Mouse (Mus musculus): ENCODE results near the gene Cpb1. TPM values are rescaled to one million over a fixed set of nuclear protein-coding genes. Genes with fewer than 3 reads are reported as not detected.

Gene Cpb1
- 1.2 and 2.9 TPM in 2 replicates for polyA plus RNA-seq (2014; fragmentation: Nextera tagmentation; extraction: Ambion mirVana)

DNA sequence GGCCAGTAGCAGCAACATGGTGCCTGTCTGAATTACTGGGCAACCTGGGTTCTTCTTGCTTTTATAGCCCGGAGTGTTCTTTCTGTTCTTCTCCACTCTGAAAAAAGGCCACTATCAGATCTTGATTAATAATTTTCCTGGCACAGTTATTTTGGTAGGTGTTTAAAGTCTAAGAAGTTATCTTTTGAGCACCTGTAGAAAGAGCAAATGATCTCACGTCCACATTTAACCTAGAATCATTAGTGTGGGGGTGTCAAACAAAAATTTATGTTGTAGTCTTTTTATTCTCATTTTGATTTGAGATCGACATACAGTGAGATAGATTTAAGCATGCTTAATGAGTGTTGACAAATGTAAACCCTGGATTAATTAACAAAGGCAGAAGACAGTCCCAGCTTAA is at the start of gene Cpb1:
Cpb1 (minus strand) TSS at position 101 of the 400 bp plus-strand sequence.
- Histone ChIP-seq H3K4me2 (ENCODE audit: low read length) (no peak within 1 kb of the TSS), H3K9me3 (ENCODE audit: control insufficient read depth, low read length) (no peaks in the 10 kb centered on the region), H3K4me3 (ENCODE audit: low read depth, low read length) (no peak within 1 kb of the TSS), H3K27ac (ENCODE audit: low read depth) (no peak within 1 kb of the TSS), H3K9ac (ENCODE audit: low read length) (no peak within 1 kb of the TSS), H3K4me1 (replicated peaks; ENCODE audit: control insufficient read depth, insufficient read depth, low read length) (no peaks in the 10 kb centered on the region), H3K36me3 (ENCODE audit: control insufficient read depth, insufficient read depth, low read length) (no peaks in the 10 kb centered on the region), H3K27me3 (replicated peaks; ENCODE audit: control insufficient read depth, insufficient read depth, low read length) (no peaks in the 10 kb centered on the region)
- DNase-seq (ENCODE audit: low spot score) (no peak), ATAC-seq (replicated peaks; ENCODE audit: low FRiP score, low TSS enrichment, low read depth) (no peak)
- WGBS: 87% methylated on average over 3 of the region's 3 CpGs

DNA sequence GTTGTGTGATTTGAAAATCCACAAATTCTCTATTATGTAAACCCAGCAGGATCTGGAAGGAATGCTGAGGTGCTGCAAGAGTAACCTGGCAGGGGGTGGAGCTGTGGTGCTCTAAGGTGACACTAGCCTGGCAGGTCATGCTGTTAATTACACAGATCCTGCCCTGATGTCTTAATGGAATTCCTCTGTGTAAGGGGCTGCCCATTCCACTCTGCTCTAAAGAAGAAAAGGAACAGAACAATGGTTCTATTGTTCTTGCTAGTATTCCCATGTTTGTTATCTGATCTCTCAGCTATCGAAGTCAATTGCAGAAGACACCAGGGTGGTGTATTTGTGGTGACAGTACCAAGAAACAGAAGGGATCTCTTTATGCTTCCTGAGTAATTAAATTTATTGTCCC is 41.7 kb upstream of the Cpb1 start:
- WGBS: 31% methylated on average over 1 of the region's 1 CpGs
- no peaks in the 10 kb centered on the region for H3K9me3 ChIP-seq (ENCODE audit: control insufficient read depth, low read length)
- no peak for ATAC-seq (replicated peaks; ENCODE audit: low FRiP score, low TSS enrichment, low read depth)

DNA sequence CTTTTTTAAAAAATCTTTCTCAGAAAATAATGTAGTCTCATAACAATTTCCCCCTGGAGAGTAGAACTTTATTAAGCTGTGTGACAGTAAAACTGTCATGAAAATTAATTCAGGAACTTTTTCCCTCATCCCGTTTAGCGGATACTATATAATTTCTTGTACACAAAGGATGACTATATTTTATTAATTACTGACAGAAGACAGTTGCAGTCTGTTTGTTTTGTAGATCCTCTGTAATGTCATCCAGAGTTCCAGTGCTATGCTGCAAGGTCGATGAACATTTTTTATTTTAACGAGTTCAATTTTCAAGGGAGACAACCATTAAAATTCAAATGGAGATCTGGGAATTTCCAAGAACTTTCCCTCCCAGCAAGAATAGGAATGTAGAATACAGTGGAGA is 33.6 kb upstream of the Cpb1 start:
- H3K4me3 ChIP-seq (ENCODE audit: low read depth, low read length): no peak overlapping the region
- no peak overlapping the region for H3K27ac ChIP-seq (ENCODE audit: low read depth)
- H3K36me3 ChIP-seq (ENCODE audit: control insufficient read depth, insufficient read depth, low read length): no peaks in the 10 kb centered on the region
- H3K27me3 ChIP-seq (replicated peaks; ENCODE audit: control insufficient read depth, insufficient read depth, low read length): no peaks in the 10 kb centered on the region
- no peaks in the 10 kb centered on the region for H3K4me1 ChIP-seq (replicated peaks; ENCODE audit: control insufficient read depth, insufficient read depth, low read length)
- H3K9ac ChIP-seq (ENCODE audit: low read length): no peak overlapping the region
- H3K9me3 ChIP-seq (ENCODE audit: control insufficient read depth, low read length): no peaks in the 10 kb centered on the region
- 76% methylated on average over 4 of the region's 4 CpGs for WGBS
- ATAC-seq (replicated peaks; ENCODE audit: low FRiP score, low TSS enrichment, low read depth) (no peak), DNase-seq (ENCODE audit: low spot score) (no peak)
- H3K4me2 ChIP-seq (ENCODE audit: low read length): no peak overlapping the region

More for the DNA sequence above, 41.7 kb upstream of the Cpb1 start:
- DNase-seq (ENCODE audit: low spot score): no peak
- Histone ChIP-seq H3K27me3 (replicated peaks; ENCODE audit: control insufficient read depth, insufficient read depth, low read length) (no peaks in the 10 kb centered on the region), H3K27ac (ENCODE audit: low read depth) (no peak overlapping the region), H3K4me2 (ENCODE audit: low read length) (no peak overlapping the region), H3K4me1 (replicated peaks; ENCODE audit: control insufficient read depth, insufficient read depth, low read length) (no peaks in the 10 kb centered on the region), H3K9ac (ENCODE audit: low read length) (no peak overlapping the region), H3K4me3 (ENCODE audit: low read depth, low read length) (no peak overlapping the region), H3K36me3 (ENCODE audit: control insufficient read depth, insufficient read depth, low read length) (no peaks in the 10 kb centered on the region)

DNA sequence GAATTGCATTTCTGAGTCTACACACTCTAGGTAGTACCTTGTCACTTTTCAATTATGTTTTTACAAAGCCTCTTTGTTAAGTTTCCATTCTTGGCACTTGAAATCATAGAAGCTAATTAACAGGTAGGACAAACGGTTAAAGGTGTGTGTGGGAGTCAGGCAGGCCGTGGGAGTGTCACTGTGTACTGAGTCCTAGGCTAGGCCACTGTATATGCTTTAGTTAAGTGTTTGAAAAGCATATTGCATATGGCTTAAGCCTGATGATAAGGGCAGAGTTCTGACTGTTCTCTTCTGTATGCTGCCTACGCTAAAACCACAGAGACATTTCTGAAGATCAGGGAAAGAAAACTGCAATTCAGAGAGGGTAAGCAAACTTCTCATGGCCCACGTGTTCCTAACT is 31.7 kb upstream of the Cpb1 start:
- Histone ChIP-seq H3K4me1 (replicated peaks; ENCODE audit: control insufficient read depth, insufficient read depth, low read length) (no peaks in the 10 kb centered on the region), H3K9me3 (ENCODE audit: control insufficient read depth, low read length) (no peaks in the 10 kb centered on the region), H3K27ac (ENCODE audit: low read depth) (no peak overlapping the region), H3K9ac (ENCODE audit: low read length) (no peak overlapping the region), H3K4me3 (ENCODE audit: low read depth, low read length) (no peak overlapping the region), H3K4me2 (ENCODE audit: low read length) (no peak overlapping the region), H3K36me3 (ENCODE audit: control insufficient read depth, insufficient read depth, low read length) (no peaks in the 10 kb centered on the region), H3K27me3 (replicated peaks; ENCODE audit: control insufficient read depth, insufficient read depth, low read length) (no peaks in the 10 kb centered on the region)
- no peak for ATAC-seq (replicated peaks; ENCODE audit: low FRiP score, low TSS enrichment, low read depth)
- no peak for DNase-seq (ENCODE audit: low spot score)
- 72% methylated on average over 4 of the region's 4 CpGs for WGBS

DNA sequence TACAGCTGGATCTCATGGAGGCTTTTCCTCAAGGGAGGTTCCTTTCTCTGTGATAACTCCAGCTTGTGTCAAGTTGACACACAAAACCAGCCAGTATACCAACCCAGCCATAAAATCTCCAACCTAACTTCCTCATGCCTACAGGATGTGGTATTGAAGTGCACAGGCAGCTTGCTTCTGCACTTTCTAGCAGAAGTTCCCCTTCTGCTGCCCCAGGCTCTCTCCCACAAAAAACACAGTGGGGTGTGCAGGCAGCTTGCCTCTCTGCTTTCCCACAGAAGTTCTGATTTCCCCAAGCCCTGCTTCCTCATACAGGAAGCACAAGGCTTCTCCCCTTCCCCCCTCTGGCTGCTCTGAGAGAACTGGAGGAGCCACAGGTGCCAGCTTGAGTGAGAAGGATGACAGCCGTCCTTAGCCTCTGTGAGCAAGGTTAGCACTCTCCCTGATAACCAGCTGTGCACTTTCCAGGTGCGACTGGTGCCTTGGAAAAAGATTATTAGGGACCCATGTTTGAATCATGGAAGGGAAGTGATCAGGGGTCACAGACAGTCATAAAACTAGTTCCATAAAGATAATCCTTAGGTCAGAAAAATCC is 29.3 kb upstream of the Cpb1 start:
- no peak overlapping the region for H3K27ac ChIP-seq (ENCODE audit: low read depth)
- H3K9me3 ChIP-seq (ENCODE audit: control insufficient read depth, low read length): no peaks in the 10 kb centered on the region
- no peak overlapping the region for H3K9ac ChIP-seq (ENCODE audit: low read length)
- no peaks in the 10 kb centered on the region for H3K36me3 ChIP-seq (ENCODE audit: control insufficient read depth, insufficient read depth, low read length)
- ATAC-seq (replicated peaks; ENCODE audit: low FRiP score, low TSS enrichment, low read depth): no peak
- DNase-seq (ENCODE audit: low spot score): no peak
- H3K4me1 ChIP-seq (replicated peaks; ENCODE audit: control insufficient read depth, insufficient read depth, low read length): no peaks in the 10 kb centered on the region
- H3K27me3 ChIP-seq (replicated peaks; ENCODE audit: control insufficient read depth, insufficient read depth, low read length): no peaks in the 10 kb centered on the region
- no peak overlapping the region for H3K4me3 ChIP-seq (ENCODE audit: low read depth, low read length)
- no peak overlapping the region for H3K4me2 ChIP-seq (ENCODE audit: low read length)
- 42% methylated on average over 2 of the region's 2 CpGs for WGBS

DNA sequence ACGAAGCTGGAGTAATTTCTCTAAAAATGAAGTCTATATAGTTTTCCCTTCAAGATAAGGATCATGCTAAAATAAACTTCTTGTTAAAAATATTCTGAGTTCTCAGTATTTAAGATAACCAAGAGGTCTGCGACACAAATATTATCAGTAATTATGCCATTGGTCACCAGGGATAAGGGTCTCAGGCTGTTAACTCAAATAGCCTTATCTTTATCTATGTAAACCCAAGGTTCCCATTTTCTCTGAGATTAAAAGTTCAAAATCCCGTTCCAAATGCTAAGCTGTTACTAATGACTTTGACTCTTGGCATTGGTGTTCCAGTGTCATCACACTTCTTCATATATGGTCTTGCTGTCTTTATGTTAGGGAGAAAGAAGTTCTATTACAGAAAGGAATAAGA is 20.0 kb upstream of the Cpb1 start:
- no peaks in the 10 kb centered on the region for H3K4me1 ChIP-seq (replicated peaks; ENCODE audit: control insufficient read depth, insufficient read depth, low read length)
- H3K9ac ChIP-seq (ENCODE audit: low read length): no peak overlapping the region
- H3K27ac ChIP-seq (ENCODE audit: low read depth): no peak overlapping the region
- no peaks in the 10 kb centered on the region for H3K36me3 ChIP-seq (ENCODE audit: control insufficient read depth, insufficient read depth, low read length)
- H3K4me2 ChIP-seq (ENCODE audit: low read length): no peak overlapping the region
- no peak overlapping the region for H3K4me3 ChIP-seq (ENCODE audit: low read depth, low read length)
- no peaks in the 10 kb centered on the region for H3K9me3 ChIP-seq (ENCODE audit: control insufficient read depth, low read length)
- 61% methylated on average over 3 of the region's 3 CpGs for WGBS
- DNase-seq (ENCODE audit: low spot score) (no peak), ATAC-seq (replicated peaks; ENCODE audit: low FRiP score, low TSS enrichment, low read depth) (no peak)
- H3K27me3 ChIP-seq (replicated peaks; ENCODE audit: control insufficient read depth, insufficient read depth, low read length): no peaks in the 10 kb centered on the region

DNA sequence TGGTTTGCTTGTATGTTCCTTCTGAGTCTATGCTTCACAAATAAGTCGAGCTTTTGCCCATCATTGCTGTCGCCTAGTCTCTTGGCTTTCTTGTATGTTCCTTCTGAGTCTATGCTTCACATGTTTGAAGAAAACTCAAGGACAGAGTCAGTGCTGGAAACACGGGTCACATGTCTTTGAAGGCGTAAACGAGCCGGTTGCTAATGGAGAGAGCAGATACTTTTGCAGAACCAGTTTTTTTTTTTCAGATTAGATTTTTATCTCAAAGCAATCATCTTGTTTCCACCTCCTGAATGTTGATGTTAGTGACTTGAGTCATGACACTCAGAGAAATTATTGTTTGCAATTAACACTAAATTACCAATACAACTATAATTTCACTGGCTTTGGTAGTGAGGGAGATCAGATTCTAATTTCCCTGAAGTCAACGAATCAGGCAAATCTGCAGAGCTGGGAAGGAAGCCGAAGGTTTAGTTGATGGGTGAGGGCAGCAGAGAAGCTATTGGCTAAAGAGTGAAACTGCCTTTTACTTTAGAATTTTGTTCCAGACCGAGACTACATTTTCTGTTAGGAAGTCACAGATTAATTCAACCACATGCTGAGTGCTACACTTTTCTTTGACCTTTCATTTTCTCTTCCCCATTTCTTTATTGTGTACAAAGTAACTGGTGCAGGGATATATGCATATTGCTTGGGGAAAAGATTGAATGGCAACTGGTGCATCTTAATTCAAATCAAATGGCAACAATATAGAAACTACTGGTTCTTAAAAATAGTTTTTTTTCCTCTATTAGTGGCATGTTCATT is 19.2 kb upstream of the Cpb1 start:
- Histone ChIP-seq H3K36me3 (ENCODE audit: control insufficient read depth, insufficient read depth, low read length) (no peaks in the 10 kb centered on the region), H3K9me3 (ENCODE audit: control insufficient read depth, low read length) (no peaks in the 10 kb centered on the region), H3K27ac (ENCODE audit: low read depth) (no peak overlapping the region), H3K27me3 (replicated peaks; ENCODE audit: control insufficient read depth, insufficient read depth, low read length) (no peaks in the 10 kb centered on the region), H3K9ac (ENCODE audit: low read length) (no peak overlapping the region), H3K4me2 (ENCODE audit: low read length) (no peak overlapping the region), H3K4me1 (replicated peaks; ENCODE audit: control insufficient read depth, insufficient read depth, low read length) (no peaks in the 10 kb centered on the region), H3K4me3 (ENCODE audit: low read depth, low read length) (no peak overlapping the region)
- 84% methylated on average over 9 of the region's 9 CpGs for WGBS
- ATAC-seq (replicated peaks; ENCODE audit: low FRiP score, low TSS enrichment, low read depth): no peak
- DNase-seq (ENCODE audit: low spot score): no peak

DNA sequence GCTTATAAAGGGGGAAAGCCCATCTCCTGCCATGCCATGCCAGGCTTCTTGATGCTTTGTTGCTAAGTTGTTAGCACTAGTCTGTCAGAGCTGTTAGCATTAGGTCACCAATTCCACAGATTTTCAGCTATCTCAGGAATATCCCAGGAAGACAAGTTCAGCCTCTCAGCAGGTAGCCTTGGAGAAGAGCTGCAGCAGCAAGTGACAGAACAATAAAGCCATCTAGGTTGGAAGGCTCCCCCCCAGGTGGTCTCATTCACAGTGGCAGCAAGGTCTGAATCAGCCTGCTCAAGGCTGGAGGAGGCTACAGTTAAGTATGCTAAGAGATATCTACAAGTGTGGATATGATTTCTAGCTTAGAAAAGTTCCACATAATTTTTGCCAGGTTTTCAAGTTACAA is 15.8 kb upstream of the Cpb1 start:
- no peak for DNase-seq (ENCODE audit: low spot score)
- Histone ChIP-seq H3K4me3 (ENCODE audit: low read depth, low read length) (no peak overlapping the region), H3K9me3 (ENCODE audit: control insufficient read depth, low read length) (no peaks in the 10 kb centered on the region), H3K27ac (ENCODE audit: low read depth) (no peak overlapping the region), H3K27me3 (replicated peaks; ENCODE audit: control insufficient read depth, insufficient read depth, low read length) (no peaks in the 10 kb centered on the region), H3K9ac (ENCODE audit: low read length) (no peak overlapping the region), H3K4me2 (ENCODE audit: low read length) (no peak overlapping the region), H3K36me3 (ENCODE audit: control insufficient read depth, insufficient read depth, low read length) (no peaks in the 10 kb centered on the region), H3K4me1 (replicated peaks; ENCODE audit: control insufficient read depth, insufficient read depth, low read length) (no peaks in the 10 kb centered on the region)
- ATAC-seq (replicated peaks; ENCODE audit: low FRiP score, low TSS enrichment, low read depth): no peak

DNA sequence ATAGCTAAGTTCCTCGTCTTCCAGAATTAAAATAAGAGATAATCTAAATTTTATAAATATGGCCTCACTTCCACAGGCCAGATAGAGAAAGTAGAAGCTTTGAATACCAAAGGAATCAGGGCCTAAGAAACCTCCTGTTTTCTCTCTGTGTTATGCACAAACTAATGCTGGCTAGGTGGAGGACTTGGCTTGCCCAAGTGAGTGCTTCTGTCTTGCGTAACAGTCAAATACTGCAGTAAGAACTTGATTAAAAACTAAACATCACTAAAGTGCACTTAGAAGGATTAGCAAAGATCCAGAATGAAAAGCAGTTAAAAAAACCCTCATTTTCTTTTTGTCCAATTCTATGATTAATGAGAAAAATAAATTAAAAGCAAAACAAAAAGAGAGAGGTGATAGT is 13.2 kb upstream of the Cpb1 start:
- Histone ChIP-seq H3K36me3 (ENCODE audit: control insufficient read depth, insufficient read depth, low read length) (no peaks in the 10 kb centered on the region), H3K4me3 (ENCODE audit: low read depth, low read length) (no peak overlapping the region), H3K9ac (ENCODE audit: low read length) (no peak overlapping the region), H3K27ac (ENCODE audit: low read depth) (no peak overlapping the region), H3K27me3 (replicated peaks; ENCODE audit: control insufficient read depth, insufficient read depth, low read length) (no peaks in the 10 kb centered on the region), H3K9me3 (ENCODE audit: control insufficient read depth, low read length) (no peaks in the 10 kb centered on the region), H3K4me1 (replicated peaks; ENCODE audit: control insufficient read depth, insufficient read depth, low read length) (no peaks in the 10 kb centered on the region), H3K4me2 (ENCODE audit: low read length) (no peak overlapping the region)
- ATAC-seq (replicated peaks; ENCODE audit: low FRiP score, low TSS enrichment, low read depth) (no peak), DNase-seq (ENCODE audit: low spot score) (no peak)
- 64% methylated on average over 2 of the region's 2 CpGs for WGBS

All from intestine, embryonic 14.5 days (tissue).